Mouse (Mus musculus) myocyte (in vitro differentiated cells): ENCODE data around the gene Dip2c. TPM values are rescaled to one million over a fixed set of nuclear protein-coding genes. Genes with fewer than 3 reads are reported as not detected.

ENCODE experiments used
- H3K27me3 ChIP-seq: one replicate; pipeline ENCODE4 v1.6.1; 2011; ENCODE audit not compliant: control insufficient read depth, insufficient read depth, insufficient read length
- H3K36me3 ChIP-seq: one replicate; pipeline ENCODE4 v1.6.1; 2011; ENCODE audit not compliant: control insufficient read depth, insufficient read depth
- H3K4me2 ChIP-seq: one replicate; pipeline ENCODE4 v1.6.1; 2011; ENCODE audit warnings: low read depth, control low read depth
- H3K4me3 ChIP-seq: one replicate; pipeline ENCODE4 v1.5.1; 2011; ENCODE audit warnings: mild to moderate bottlenecking, control low read depth, moderate library complexity
- H3K79me2 ChIP-seq: one replicate; pipeline ENCODE4 v1.6.1; 2011; ENCODE audit not compliant: control insufficient read depth, insufficient read depth
- H3ac ChIP-seq: one replicate; pipeline ENCODE4 v1.6.1; 2011; ENCODE audit not compliant: control insufficient read depth, insufficient read length
- E2F4 ChIP-seq: IDR thresholded peaks from one replicate; pipeline ENCODE4 v1.6.1; 2011; ENCODE audit warnings: mild to moderate bottlenecking, control low read depth, moderate library complexity; ENCODE audit not compliant: insufficient read depth
- MYOD1 ChIP-seq, 3 experiments: IDR thresholded peaks; one replicate each; pipeline ENCODE4 v1.6.1; 2011; ENCODE audit warnings: control low read depth in 2 of 3, low read depth in 2 of 3, mild to moderate bottlenecking in 2 of 3, moderate library complexity in 1 of 3; ENCODE audit not compliant: insufficient read length in 2 of 3, control insufficient read depth in 1 of 3
- TCF3 ChIP-seq: IDR thresholded peaks from one replicate; pipeline ENCODE4 v1.6.1; 2011; ENCODE audit warnings: low read depth, control low read depth; ENCODE audit not compliant: insufficient read length
- USF1 ChIP-seq: IDR thresholded peaks from one replicate; pipeline ENCODE4 v1.6.1; 2011; ENCODE audit warnings: low read depth, mild to moderate bottlenecking, control low read depth, moderate library complexity
- polyA plus RNA-seq: library from polyadenylated mRNA; unstranded; fragments of >200 nt; fragmentation: generic; extraction: Trizol; gene quantifications from one replicate; pipeline ENCODE4 v1.2.1, GENCODE M21; 2012; ENCODE audit warnings: missing spikeins

Dip2c gene
- polyA plus RNA-seq, 1 experiment, result 17.8 TPM

DNA sequence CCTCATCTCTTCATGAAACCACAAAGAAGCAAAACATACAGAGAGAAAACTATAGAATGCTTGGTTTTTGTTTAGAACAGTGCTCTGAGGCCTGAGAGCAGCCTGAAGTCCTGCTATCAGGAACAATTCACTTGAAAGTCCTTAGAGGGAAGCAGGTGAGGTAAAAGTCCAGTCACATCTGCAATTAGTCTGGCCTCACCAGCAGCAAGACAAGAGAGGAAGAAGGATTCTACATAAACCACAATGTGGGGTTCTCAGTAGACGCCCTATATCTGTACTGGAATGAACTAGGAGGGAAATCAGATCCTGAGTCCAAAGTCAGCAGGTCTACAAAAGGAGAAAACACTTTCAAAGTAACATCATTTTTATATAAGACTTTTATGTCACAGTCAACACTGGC lies 438.9 kb downstream of the Dip2c start:
- TF ChIP-seq E2F4, result no peak
- no peak for TF ChIP-seq USF1
- no peak for TF ChIP-seq TCF3
- no peak for TF ChIP-seq MYOD1 (IDR thresholded peaks at IDR 0.05; ENCODE audit: control insufficient read depth in 1 of 3, insufficient read length in 2 of 3, low read depth in 2 of 3)
- H3K4me3 ChIP-seq, result no peak overlapping the region
- no peak overlapping the region for H3K4me2 ChIP-seq
- H3K27me3 ChIP-seq, result no peaks in the 10 kb centered on the region
- no peak overlapping the region for H3ac ChIP-seq
- H3K36me3 ChIP-seq, result peaks cover 24% of the 10 kb centered on the region
- H3K79me2 ChIP-seq, result no peaks in the 10 kb centered on the region

Other genes with a start within 250 kb of the Dip2c start
- 20.3 TPM for gene Larp4b, start 182.6 kb upstream of the Dip2c start, polyA plus RNA-seq